Mouse (Mus musculus): ENCODE data around the gene Clmn.
"Not testable (repeated sequence)": the region's sequence is repeated elsewhere in the genome, so short reads cannot be mapped to it uniquely, and the experiment has no call there.

The Clmn gene

GRCm38 (mm10) chr12:104751814-104752765, 112.8 kb downstream of the Clmn start, which contains the start of gene Dicer1:
Gene Dicer1, minus strand, starts transcription at chr12:104751952.
- peak; percentile 94 for DNase-seq (ENCODE audit: low read depth, low spot score)

- no peak for DNase-seq (ENCODE audit: low read depth, low spot score)
These were observed 113.5 kb downstream of the Clmn start for GRCm38 (mm10) chr12:104751331-104751813.

- no peak for DNase-seq (ENCODE audit: low read depth, low spot score)
These were observed 115.9 kb downstream of the Clmn start for GRCm38 (mm10) chr12:104748946-104749345.

- DNase-seq (ENCODE audit: low read depth, low spot score): no peak
These were observed 117.6 kb downstream of the Clmn start for GRCm38 (mm10) chr12:104747252-104747651.

- no peak for DNase-seq (ENCODE audit: low read depth, low spot score)
These were observed 118.3 kb downstream of the Clmn start for GRCm38 (mm10) chr12:104746601-104747000.

GRCm38 (mm10) chr12:104743687-104744086, 121.2 kb downstream of the Clmn start:
- no peak for DNase-seq (ENCODE audit: low read depth, low spot score)

- no peak for DNase-seq (ENCODE audit: low read depth, low spot score)
These were observed 122.6 kb downstream of the Clmn start for GRCm38 (mm10) chr12:104742247-104742646.

- DNase-seq (ENCODE audit: low read depth, low spot score): no peak
These were observed 123.8 kb downstream of the Clmn start for GRCm38 (mm10) chr12:104740841-104741787.

GRCm38 (mm10) chr12:104738931-104739330, 125.9 kb downstream of the Clmn start:
- no peak for DNase-seq (ENCODE audit: low read depth, low spot score)

GRCm38 (mm10) chr12:104738446-104738845, 126.4 kb downstream of the Clmn start:
- no peak for DNase-seq (ENCODE audit: low read depth, low spot score)

GRCm38 (mm10) chr12:104737666-104738065, 127.2 kb downstream of the Clmn start:
- no peak for DNase-seq (ENCODE audit: low read depth, low spot score)

GRCm38 (mm10) chr12:104735993-104736395, 128.9 kb downstream of the Clmn start:
- no peak for DNase-seq (ENCODE audit: low read depth, low spot score)

GRCm38 (mm10) chr12:104733165-104733564, 131.7 kb downstream of the Clmn start:
- DNase-seq (ENCODE audit: low read depth, low spot score): no peak

- no peak for DNase-seq (ENCODE audit: low read depth, low spot score)
These were observed 133.1 kb downstream of the Clmn start for GRCm38 (mm10) chr12:104731782-104732181.

- not testable (repeated sequence) for DNase-seq (ENCODE audit: low read depth, low spot score)
These were observed 138.4 kb downstream of the Clmn start for GRCm38 (mm10) chr12:104726436-104726835.

- DNase-seq (ENCODE audit: low read depth, low spot score): no peak
These were observed 142.8 kb downstream of the Clmn start for GRCm38 (mm10) chr12:104722056-104722455.

GRCm38 (mm10) chr12:104721011-104721410, 143.9 kb downstream of the Clmn start:
- DNase-seq (ENCODE audit: low read depth, low spot score): no peak

- DNase-seq (ENCODE audit: low read depth, low spot score): no peak
These were observed 145.9 kb downstream of the Clmn start for GRCm38 (mm10) chr12:104718956-104719355.

- DNase-seq (ENCODE audit: low read depth, low spot score): no peak
These were observed 148.5 kb downstream of the Clmn start for GRCm38 (mm10) chr12:104716409-104716808.

- no peak for DNase-seq (ENCODE audit: low read depth, low spot score)
These were observed 149.4 kb downstream of the Clmn start for GRCm38 (mm10) chr12:104715453-104715852.
